Comparison of ENCODE assay signal across 8 mouse cellular contexts in genomic region chr8:84285665-84286064, GRCm38 (mm10). TPM values are rescaled to one million over a fixed set of nuclear protein-coding genes. Genes with fewer than 3 reads are reported as not detected.
A peak's percentile ranks its signal among the peaks of the same experiment; 100 is the strongest.
DNase-seq lines count a peak whose midpoint lies in the region; ATAC-seq and TF ChIP-seq lines count a peak whose summit lies in the region.
"Not testable (repeated sequence)": the region's sequence is repeated elsewhere in the genome, so short reads cannot be mapped to it uniquely, and the experiment has no call there.

No protein-coding gene starts in this region.

- H3K27me3 ChIP-seq in lung, postnatal 0 days (replicated peaks; ENCODE audit: insufficient read depth, low read length) = not testable (repeated sequence)

- H3K9ac ChIP-seq in lung, postnatal 0 days (replicated peaks; ENCODE audit: low read depth) = not testable (repeated sequence)

- peak; percentile 64 for DNase-seq in MN1 (ENCODE audit: low spot score)
- DNase-seq in c-Kit-positive CD71-positive TER-119-negative erythroid progenitor cells, embryonic 14.5 days (ENCODE audit: low read depth) = peak; percentile 47
- peak; percentile 34 for DNase-seq in fibroblast of lung, adult 2 months (ENCODE audit: low read depth)
- DNase-seq in heart, postnatal 36 days = peak; percentile 50 to 62
- peak; percentile 49 to 74 for DNase-seq in kidney, postnatal 36 days
- peak; percentile 68 for DNase-seq in lung, postnatal 0 days (ENCODE audit: low spot score)
- peak; percentile 27 for DNase-seq in ovary, postnatal 36 days (ENCODE audit: low spot score)
- peak; percentile 34 for DNase-seq in urinary bladder, postnatal 14 days (ENCODE audit: low spot score)

- peak; percentile 78 for TF ChIP-seq CTCF in lung, postnatal 0 days (IDR thresholded peaks at IDR 0.05)

- not testable (repeated sequence) for H3K27ac ChIP-seq in lung, postnatal 0 days (ENCODE audit: low read length)

- 61% methylated on average over 5 of the region's 5 CpGs for WGBS in lung, postnatal 0 days

- H3K4me3 ChIP-seq in lung, postnatal 0 days (ENCODE audit: low read depth, low read length) = not testable (repeated sequence)

- not testable (repeated sequence) for H3K4me2 ChIP-seq in lung, postnatal 0 days (replicated peaks; ENCODE audit: low read depth, low read length)

- not testable (repeated sequence) for H3K9me3 ChIP-seq in lung, postnatal 0 days (ENCODE audit: low read length)

- ATAC-seq in lung, postnatal 0 days = peak; percentile 40

- not testable (repeated sequence) for H3K36me3 ChIP-seq in lung, postnatal 0 days (ENCODE audit: insufficient read depth, low read length)

- not testable (repeated sequence) for TF ChIP-seq EP300 in lung, postnatal 0 days (IDR thresholded peaks at IDR 0.05)

- intact Hi-C loops in heart, postnatal 36 days (cut with DNase I) = loop anchor here (1.0 to 10.0 kb wide), 3 partner anchors 51 to 246 kb away; partner anchors contain the start of gene Zswim4

- H3K4me1 ChIP-seq in lung, postnatal 0 days (ENCODE audit: insufficient read depth, low read depth, low read length) = not testable (repeated sequence)

RNA-seq across cellular contexts. Expression of gene Ccdc130, which starts 15.5 kb away (rescaled TPM):
- total RNA-seq in heart, postnatal 36 days (2021) = 10 to 100 TPM in 1 of 2 experiments, 1 to 10 TPM in 1; 7.5 to 11.0 TPM
- 14.7 and 17.4 TPM in 2 replicates for polyA plus RNA-seq in lung, postnatal 0 days (2015; fragmentation: Nextera tagmentation; extraction: Ambion mirVana)

RNA-seq across cellular contexts. Expression of gene Mri1, which starts 28.5 kb away (rescaled TPM):
- 10 to 100 TPM; 10.1 to 12.3 TPM for total RNA-seq in heart, postnatal 36 days (2021)
- polyA plus RNA-seq in lung, postnatal 0 days (2015; fragmentation: Nextera tagmentation; extraction: Ambion mirVana) = 47.4 and 56.8 TPM in 2 replicates

RNA-seq across cellular contexts. Expression of gene D8Ertd738e, which starts 36.1 kb away (rescaled TPM):
- total RNA-seq in heart, postnatal 36 days (2021) = 100 to 1,000 TPM; 231 to 232 TPM
- polyA plus RNA-seq in lung, postnatal 0 days (2015; fragmentation: Nextera tagmentation; extraction: Ambion mirVana) = 302 and 339 TPM in 2 replicates

RNA-seq across cellular contexts. Expression of gene Zswim4, which starts 48.8 kb away (rescaled TPM):
- 10 to 100 TPM in 1 of 2 experiments, 1 to 10 TPM in 1; 9.5 to 11.0 TPM for total RNA-seq in heart, postnatal 36 days (2021)
- 7.8 and 8.4 TPM in 2 replicates for polyA plus RNA-seq in lung, postnatal 0 days (2015; fragmentation: Nextera tagmentation; extraction: Ambion mirVana)
